Mouse (Mus musculus): ENCODE measurements around the gene Trappc6b.
"Not testable (repeated sequence)": the region's sequence is repeated elsewhere in the genome, so short reads cannot be mapped to it uniquely, and the experiment has no call there.

Trappc6b gene

DNA sequence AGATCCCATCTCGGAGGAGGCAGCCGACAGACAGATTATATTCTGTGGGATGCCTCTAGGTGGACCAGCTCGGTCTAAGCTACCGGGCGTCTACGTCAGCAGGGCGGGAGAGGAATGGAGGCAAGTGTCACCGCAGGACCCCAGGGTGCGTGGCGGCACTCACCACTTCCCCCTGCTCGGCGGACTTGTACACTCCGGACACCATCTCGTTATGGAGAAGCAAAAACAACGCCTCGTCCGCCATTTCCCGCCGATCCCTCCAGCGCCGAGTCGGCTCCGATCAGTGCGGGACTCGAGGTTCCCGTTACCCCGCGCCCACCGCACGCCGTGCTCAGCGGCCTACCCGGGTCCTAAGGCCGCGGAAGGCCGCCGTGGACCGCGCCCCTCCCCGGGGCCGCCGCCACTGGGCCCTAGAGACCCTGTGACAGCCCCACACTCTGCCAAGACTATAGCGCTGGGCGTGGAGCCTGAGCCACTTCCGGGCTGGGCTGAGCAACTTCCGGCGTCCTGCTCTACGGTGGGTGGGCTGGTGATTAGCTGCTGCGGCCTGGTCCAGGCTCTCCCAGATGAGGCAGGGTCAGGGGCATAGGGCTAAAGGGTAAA is at the start of gene Trappc6b:
Trappc6b (minus strand) TSS at position 480 of the 603 bp plus-strand sequence.
- peak; percentile 87 for DNase-seq (ENCODE audit: low spot score)

DNA sequence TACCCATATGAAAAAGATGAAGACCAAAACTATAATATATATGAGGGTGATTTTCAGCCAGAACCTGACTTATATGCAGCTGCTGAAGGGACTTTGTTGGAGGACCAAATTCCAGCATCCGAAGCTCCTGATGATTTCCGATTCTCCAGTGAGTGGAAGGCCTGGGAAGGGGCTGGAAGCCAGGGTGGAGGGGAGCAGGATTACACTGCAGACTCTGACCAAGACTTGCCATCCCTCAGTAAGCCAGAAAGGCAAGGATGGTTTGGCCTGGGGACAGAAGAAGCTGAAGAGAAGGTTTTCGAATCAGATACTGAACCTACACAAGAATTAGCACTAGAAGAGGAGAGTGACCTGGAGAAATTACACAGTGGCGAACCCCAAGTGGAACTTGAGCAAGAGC is 46.7 kb upstream of the Trappc6b start:
- DNase-seq (ENCODE audit: low spot score): no peak

DNA sequence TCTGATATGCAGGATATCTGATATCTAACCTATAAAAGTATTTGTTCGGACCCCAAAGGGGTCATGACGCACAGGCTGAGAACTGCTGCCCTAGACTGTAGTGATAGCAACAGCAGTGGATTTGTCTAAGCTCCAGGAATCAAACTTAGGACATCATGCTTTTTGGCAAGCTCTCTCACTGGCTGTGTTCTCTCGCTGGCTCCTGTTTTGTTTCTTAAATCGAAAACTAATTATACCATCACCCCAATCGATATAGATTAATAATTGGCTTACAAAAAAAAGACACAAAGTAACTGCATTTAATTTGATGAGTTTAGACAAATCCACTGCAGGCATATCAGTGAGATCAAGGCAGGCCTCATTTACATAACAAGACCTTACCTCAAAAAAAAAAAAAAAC is 45.2 kb upstream of the Trappc6b start:
- no peak for DNase-seq (ENCODE audit: low spot score)

DNA sequence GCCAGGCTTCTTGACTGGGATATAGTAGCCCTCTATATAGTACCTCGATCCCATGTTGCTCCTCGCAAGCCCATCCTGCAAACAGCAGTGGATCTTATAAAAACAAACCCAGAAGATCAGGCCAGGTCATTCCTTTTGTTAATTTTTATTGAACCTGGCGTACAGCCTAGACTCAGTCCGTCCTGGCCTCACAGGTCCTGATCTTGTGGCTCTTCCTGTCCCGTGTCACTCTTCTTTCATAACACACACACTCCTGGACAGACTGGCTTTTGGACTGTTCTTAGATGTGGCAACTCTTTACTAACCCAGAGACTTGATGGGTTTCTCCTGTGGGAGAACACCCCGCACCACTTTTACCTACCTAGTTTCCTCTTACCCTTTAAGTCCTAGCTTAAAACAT is 44.6 kb upstream of the Trappc6b start:
- no peak for DNase-seq (ENCODE audit: low spot score)

DNA sequence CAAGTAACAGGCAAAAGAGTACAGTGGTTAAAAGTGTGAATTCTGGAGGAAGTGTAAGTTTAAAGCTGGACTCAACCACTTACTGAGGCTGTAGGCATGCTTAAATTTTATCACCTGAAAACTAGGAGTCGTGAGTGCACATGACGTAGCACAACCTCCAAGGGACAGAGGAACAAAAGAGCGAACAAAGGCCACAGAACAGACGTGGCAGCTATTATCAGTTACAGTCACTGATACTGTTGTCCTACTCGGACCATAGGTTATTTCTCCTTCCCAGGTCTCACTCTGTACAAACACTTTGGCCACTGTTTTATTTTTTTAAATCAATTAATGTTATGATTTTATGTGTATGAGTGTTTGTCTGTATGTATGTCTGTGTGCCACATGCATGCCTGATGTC is 43.5 kb upstream of the Trappc6b start:
- DNase-seq (ENCODE audit: low spot score): no peak

DNA sequence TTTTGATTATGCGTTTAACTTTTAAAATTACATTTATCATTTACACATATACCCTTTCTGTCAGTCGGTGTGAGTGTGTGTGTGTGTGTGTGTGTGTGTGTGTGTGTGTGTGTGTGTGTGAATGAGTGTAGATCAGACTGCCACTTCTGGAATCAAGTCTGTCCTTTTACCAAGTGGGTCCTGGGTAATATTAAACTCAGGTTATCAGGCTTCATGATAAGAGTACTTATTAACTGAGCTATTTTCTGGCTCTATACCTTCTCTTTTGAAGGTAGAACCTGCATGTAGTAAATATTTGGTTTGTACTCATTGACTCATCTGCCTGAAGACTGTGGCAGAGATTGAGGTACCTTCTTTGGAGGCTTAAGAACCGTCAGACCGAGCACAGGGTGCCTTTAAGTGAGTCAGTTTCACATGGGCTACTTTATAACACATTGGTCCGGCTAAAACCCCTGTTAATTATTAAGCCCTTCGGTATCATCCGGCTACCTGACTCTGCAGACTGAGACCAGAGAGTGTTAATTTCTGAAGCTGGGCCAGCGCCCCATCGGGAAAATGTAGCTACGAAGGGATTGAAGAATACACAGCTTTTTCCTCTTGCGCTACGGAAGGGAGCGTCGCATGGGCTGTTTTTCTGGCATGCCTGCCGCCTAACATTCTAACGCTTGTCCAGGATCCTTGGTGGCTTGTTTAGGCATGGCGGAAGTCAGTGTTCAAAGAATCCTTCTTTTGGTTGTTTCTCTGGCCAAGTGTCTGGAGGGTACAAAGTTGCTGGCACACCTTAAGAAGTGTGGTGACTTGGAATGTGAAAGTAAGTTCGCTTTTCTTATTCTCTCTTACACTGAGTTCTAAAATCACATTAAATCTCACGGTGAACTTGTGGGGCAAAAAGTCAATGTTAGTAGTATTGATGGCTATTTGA is 34.1 kb upstream of the Trappc6b start, which contains the start of gene Mia2:
Mia2 (plus strand) TSS at position 696 of the 922 bp plus-strand sequence.
- DNase-seq (ENCODE audit: low spot score): no peak

DNA sequence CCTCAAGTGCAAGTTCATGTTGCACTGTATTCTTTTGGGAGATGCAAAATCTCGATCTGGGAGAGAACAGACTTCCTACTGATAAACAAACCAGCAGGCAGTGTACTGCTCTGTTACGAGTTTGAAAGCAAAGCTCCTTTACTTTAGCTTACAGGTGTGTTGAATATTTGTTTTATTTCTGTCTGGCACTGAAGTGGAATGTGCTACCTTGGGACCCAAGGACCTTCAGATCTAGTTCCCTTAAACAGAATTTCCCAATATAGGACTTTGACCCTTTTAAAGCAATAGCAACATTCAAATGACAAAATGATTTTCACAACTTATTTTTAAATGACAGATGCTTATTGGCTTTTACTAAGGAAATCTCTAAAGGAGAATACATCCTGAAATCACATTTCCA is 32.3 kb upstream of the Trappc6b start:
- no peak for DNase-seq (ENCODE audit: low spot score)

DNA sequence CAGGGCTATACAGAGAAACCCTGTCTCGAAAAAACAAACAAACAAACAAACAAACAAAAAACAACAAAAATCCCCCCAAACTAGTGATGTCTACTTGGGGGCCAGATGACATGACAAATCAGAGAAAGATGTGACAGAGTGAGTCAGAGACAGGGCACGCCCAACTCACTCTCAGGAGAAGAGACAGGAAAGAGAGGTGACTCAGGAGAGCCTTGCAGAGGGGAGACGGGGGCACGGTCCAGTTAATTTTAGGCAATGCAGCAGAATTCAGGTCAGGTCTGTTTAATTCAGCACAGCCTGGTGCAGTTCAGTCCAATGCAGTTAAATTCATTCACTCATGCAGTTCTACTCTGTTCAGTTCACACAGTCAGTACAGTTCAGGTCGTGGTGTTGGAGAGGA is 24.9 kb upstream of the Trappc6b start:
- no peak for DNase-seq (ENCODE audit: low spot score)

DNA sequence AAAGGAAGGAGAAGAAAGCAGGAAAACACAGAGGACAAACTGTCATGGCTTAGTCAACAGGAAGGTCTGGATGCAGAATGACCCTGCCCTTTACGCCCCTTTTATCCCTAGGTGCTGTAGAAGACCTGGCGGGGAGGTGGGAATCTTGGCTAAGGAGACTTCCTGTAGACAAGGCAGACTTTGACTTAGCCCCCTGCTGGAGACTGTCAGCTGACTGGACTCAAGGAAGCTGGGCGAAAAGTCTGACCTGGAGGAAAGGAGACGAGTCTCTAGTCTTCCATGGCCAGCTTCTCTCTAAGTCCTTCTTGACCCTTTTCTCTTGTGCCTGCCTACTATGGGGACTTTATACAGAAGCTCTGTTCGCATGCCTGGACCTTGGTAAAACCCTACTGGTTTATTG is 23.2 kb upstream of the Trappc6b start:
- DNase-seq (ENCODE audit: low spot score): no peak

DNA sequence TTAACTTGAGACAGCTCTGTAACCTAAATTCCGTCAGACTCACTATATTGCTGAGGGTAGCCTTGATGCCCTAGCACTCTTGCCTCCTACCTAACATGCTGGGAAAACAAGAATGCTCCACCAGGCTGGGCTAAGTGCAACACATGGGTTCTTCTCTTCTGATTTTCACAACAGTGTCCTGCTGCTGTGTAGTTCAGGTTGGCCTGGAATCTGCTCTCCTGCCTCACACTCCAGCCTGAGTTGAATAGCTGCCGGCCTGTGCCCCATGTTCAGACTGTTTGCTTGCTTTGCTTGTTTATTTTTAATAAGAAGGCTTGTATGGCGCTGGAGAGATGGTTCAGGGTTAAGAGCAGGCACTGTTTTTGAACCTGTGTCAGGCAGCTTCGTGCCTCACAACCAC is 19.2 kb upstream of the Trappc6b start:
- DNase-seq (ENCODE audit: low spot score): no peak

DNA sequence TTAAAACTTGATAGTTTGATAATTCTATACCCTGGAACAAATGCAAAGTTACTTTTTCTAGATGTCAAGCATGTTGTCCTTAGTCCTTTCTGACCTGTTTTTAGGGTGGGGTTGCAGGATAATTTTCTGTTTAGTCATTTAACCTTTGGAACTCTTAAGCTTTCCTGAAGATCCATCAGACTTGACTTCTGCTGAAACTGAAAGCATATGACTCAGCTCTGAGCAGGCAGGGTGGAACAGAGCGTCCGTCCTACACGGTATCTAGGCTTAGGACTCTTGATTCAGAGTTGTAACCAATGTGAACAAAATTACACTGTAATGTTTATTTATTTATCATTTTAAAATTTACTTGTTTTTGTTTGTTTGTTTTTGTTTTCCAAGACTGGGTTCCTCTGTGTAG is 16.6 kb upstream of the Trappc6b start:
- DNase-seq (ENCODE audit: low spot score): no peak

DNA sequence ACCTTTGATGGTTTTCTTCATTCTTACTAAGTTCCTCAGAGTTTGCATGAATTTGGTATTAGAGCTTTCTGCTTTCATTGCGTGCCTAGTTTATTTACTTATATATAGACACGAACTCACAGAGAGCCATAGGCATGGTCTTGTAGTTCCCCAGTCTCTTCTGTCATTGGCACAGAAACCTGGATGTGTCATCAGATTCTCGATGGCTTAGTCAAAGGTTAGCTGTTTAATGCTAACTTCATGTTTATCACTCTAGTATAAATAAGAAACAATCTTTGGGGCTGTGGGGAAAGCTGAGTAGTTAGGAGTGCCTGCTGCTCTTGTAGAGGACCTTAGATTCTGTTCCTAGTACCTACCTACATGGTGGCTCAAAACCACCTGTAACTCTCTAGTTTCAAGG is 15.7 kb upstream of the Trappc6b start:
- no peak for DNase-seq (ENCODE audit: low spot score)

DNA sequence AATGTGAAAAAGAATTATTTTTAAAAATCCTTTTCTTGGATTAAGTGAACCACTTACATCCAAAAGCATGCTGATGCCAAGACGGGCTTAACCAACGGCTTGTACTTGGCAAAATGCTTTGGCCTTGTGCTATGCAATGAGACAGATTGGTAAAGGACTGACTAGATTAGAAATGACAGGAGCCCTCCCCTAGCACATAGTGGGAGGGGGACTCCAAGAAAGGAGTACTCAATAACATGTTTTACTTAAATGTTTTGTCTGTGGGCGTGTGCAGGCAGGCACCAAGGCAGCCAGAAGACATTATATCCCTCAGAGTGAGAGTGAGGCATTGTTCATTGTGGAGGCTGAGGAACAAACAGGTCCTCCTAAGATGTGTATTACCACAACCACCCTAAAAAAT is 12.8 kb upstream of the Trappc6b start:
- no peak for DNase-seq (ENCODE audit: low spot score)

DNA sequence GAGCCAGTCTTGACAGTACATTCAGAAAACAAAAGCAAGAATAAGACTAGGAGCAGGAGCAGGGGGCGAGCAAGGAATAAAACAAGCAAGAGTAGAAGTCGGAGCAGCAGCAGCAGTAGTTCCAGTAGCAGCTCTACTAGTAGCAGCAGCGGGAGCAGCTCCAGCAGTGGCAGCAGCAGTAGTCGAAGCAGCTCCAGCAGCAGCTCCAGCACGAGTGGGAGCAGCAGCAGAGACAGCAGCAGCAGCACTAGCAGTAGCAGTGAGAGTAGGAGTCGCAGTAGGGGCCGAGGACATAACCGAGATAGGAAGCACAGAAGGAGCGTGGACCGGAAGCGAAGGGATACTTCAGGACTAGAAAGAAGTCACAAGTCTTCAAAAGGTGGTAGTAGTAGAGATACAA is 11.0 kb upstream of the Trappc6b start:
- no peak for DNase-seq (ENCODE audit: low spot score)

DNA sequence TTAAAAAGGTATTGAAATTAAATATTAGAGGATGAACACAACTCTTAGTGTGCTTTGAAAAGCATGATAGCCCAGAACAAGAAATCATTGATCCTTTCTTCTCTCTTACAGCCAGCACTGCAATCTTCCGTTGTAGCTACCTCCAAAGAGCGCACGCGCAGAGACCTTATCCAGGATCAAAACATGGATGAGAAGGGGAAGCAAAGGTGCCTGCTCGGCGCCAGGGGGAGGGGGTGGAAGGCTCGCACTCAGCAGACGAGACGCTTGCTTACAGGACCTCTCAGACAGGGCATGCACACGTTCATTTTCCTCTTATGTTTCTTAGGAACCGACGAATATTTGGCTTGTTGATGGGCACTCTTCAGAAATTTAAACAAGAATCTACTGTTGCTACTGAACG is 7.5 kb upstream of the Trappc6b start:
- DNase-seq (ENCODE audit: low spot score): no peak

DNA sequence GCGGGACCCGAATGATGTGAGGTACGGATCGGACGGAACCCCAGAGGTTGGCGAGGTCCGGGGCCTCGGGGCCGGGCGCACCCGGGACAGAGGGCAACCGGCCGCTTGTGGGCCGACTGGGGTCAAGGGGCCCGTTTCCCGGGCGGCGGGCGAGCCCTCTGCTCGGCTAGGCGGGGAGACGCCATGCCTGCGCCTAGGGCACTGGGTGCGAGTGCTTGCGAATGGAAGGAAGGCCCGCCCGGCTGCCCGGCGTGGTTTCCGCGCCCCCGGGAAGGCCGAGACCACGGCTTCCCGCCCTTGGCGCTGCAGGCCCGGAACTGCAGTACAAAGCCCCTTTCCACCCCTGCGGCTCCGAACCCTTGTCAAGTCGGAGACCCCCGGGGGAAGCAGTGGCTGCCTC is 5.8 kb upstream of the Trappc6b start:
- peak; percentile 36 for DNase-seq (ENCODE audit: low spot score)

DNA sequence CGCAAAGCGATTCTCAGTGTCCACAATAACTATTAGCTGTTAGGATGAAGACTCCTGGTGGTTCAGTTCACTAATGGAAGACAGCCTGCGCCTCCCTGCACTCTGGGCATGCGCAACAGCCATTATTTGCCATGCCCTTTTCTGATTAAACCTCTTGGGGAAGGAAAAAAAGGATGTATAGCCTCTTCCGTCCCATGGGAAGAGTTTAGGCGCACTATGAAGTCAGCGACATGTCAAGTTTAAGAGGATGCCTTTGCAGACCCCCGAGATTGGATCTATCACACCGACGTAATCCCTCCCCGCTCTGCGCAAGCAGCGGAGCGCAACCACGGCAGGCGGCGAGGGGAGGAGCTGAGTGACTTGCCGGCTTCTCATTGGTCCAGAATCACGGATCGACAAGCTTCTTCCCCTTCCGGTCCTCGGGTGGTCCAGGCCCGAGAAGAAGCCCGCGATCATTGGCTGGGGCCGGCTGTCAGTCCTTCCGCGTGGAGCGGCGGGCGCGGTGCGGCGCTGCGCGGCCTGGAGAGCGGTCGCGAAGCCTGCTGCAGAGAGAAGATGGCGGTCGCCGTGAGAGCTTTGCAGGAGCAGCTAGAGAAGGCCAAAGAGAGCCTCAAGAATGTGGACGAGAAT is 5.3 kb upstream of the Trappc6b start, which contains the start of gene Pnn:
Pnn (plus strand) TSS at position 437 of the 630 bp plus-strand sequence.
- peak; percentile 97 for DNase-seq (ENCODE audit: low spot score)

DNA sequence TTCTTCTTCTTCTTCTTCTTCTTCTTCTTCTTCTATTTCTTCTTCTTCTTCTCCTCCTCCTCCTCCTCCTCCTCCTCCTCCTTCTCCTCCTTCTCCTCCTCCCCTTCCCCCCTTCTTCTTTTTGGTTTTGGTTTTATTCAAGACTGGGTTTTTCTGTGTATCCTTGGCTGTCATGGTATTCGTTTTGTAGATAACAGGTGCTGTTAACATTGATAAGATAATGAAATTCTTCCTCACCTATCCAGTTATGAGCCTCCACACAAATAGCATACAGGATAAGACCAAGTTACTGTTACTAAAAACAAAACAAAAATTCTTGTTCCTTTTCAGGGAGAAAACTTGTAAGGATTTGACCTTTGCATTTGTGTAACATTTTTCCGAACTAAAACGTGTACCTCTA is 4.5 kb upstream of the Trappc6b start:
- no peak for DNase-seq (ENCODE audit: low spot score)

DNA sequence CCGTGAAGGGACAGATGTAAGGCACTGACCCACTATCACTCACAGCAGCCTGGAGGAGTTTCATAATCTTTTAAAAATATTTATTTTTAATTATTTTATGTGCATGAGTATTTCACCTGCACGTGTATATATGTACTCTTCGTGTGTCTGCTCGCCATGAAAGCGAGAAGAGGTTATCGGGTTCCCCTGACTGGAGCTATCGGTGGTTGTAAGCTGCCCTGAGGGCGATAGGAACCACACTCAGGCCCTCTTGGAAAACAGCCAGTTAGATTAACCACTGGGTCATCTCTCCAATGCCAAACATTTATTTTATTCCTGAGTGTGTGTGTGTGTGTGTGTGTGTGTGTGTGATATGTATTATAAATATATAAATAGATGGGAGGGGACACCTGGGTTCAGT is 3.6 kb upstream of the Trappc6b start:
- DNase-seq (ENCODE audit: low spot score): no peak

DNA sequence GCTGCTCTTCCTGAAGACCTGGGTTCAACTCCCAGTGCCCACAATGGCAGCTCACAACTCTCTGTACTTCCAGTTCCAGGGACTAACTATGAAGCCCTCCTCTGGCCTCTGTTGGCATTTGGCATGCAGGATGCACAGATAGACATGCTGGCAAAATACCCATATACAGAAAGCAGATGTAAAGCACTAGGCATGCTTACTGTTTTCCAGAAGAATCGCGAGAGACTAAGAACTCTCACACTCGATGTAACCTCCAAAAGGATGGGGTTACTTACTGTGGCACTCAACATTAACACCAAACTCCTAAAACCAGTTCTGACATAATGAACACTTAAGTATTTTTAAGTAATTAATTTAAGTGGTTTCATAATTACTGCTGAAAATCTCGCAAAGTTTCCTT is 950 bp downstream of the Trappc6b start:
- no peak for DNase-seq (ENCODE audit: low spot score)

DNA sequence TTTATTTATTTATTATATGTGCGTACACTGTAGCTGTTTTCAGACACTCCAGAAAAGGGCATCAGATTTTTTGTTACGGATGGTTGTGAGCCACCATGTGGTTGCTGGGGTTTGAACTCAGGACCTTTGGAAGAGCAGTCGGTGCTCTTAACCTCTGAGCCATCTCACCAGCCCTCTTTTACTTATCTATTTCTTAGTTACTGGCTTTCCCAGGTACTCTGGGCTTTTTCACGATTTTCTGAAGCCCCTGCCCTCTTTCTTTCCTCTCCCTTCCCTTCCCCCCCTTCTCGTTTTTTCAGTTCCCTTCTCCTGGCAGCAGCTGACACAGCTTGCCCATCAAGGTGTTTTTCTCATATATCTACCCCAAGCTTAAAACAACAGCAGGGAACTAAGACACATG is 3.0 kb downstream of the Trappc6b start:
- not testable (repeated sequence) for DNase-seq (ENCODE audit: low spot score)

DNA sequence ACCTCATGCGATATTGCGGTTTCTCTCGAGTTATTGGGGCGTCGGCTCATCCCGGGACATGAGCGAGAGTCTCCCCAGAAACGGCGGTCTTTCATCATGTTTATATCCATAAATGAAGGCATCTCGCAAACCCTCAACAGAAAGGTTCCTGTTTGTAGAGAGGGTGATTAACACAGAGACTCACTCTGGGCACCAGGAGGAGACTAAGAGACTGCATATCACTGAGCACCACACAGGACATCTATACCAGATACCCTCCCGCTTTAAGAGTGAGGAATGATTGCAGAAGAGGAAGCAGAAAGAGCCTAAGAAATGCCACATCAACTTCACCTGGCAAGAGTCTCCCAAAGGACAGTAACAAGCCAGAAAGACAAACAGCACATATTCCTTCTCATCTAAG is 5.0 kb downstream of the Trappc6b start:
- no peak for DNase-seq (ENCODE audit: low spot score)
